Mouse (Mus musculus) stomach, embryonic 14.5 days (tissue): ENCODE results near the gene Rab2b. TPM values are rescaled to one million over a fixed set of nuclear protein-coding genes. Genes with fewer than 3 reads are reported as not detected.
"Not testable (repeated sequence)": the region's sequence is repeated elsewhere in the genome, so short reads cannot be mapped to it uniquely, and the experiment has no call there.

Experiments
- ATAC-seq: fragments of 200-750 bp; cut with Nextera tagmentation; 2 replicates; pipeline ENCODE4 v1.8.0; 2017; ENCODE audit warnings: low read depth, moderate TSS enrichment; ENCODE audit not compliant: insufficient number of reproducible peaks, insufficient read depth, low FRiP score
- H3K27ac ChIP-seq: fragments of 300-500 bp; sonication (generic); 2 replicates; pipeline ENCODE4 v1.5.1; 2014; ENCODE audit warnings: mild to moderate bottlenecking, low read length, moderate library complexity, mixed read lengths
- H3K27me3 ChIP-seq: fragments of 300-500 bp; sonication (generic); 2 replicates; pipeline ENCODE4 v1.6.1; 2014; ENCODE audit warnings: low read length, control low read depth, mixed read lengths; ENCODE audit not compliant: control insufficient read depth, insufficient read depth
- H3K36me3 ChIP-seq: fragments of 300-500 bp; sonication (generic); 2 replicates; pipeline ENCODE4 v1.6.1; 2014; ENCODE audit warnings: mild to moderate bottlenecking, control low read depth, low read length, moderate library complexity, mixed read lengths; ENCODE audit not compliant: control insufficient read depth, insufficient read depth
- H3K4me1 ChIP-seq: fragments of 300-500 bp; sonication (generic); 2 replicates; pipeline ENCODE4 v1.6.1; 2014; ENCODE audit warnings: low read length, control low read depth, mixed read lengths; ENCODE audit not compliant: control insufficient read depth, insufficient read depth
- H3K4me2 ChIP-seq: fragments of 300-500 bp; sonication (generic); replicated peaks from 2 replicates; pipeline ENCODE4 v1.6.1; 2014; ENCODE audit warnings: low read depth, low read length, control low read depth
- H3K4me3 ChIP-seq: fragments of 300-500 bp; sonication (generic); 2 replicates; pipeline ENCODE4 v1.5.1; 2014; ENCODE audit warnings: low read depth, low read length, control low read depth
- H3K9ac ChIP-seq: fragments of 300-500 bp; sonication (generic); replicated peaks from 2 replicates; pipeline ENCODE4 v1.6.1; 2014; ENCODE audit warnings: low read depth, mild to moderate bottlenecking, control low read depth, low read length, moderate library complexity, mixed read lengths
- H3K9me3 ChIP-seq: fragments of 300-500 bp; sonication (generic); 2 replicates; pipeline ENCODE4 v1.6.1; 2016; ENCODE audit warnings: low read depth, low read length, control low read depth; ENCODE audit not compliant: control insufficient read depth
- WGBS: fragments of 180-500 bp; shearing (Covaris S2); extraction: QIAGEN DNeasy Blood & Tissue Kit; methylation state at CpG from one replicate; pipeline ENCODE4 v1.1.7; 2014; 5-methylcytosine and 5-hydroxymethylcytosine counted together
- polyA plus RNA-seq: library from polyadenylated mRNA; unstranded; fragments of >200 nt; fragmentation: Nextera tagmentation; extraction: Ambion mirVana; gene quantifications from 2 replicates; pipeline ENCODE4 v1.2.1, GENCODE M21; 2014

Gene Rab2b
- polyA plus RNA-seq, 1 experiment from 2014 or later, result 27.3 TPM

GRCm38 (mm10) chr14:52315283-52315780, 36.0 kb upstream of the Rab2b start:
- Histone ChIP-seq H3K27ac (peak overlapping the region; percentile 91), H3K4me1 (peaks cover 13% of the 10 kb centered on the region), H3K9me3 (no peaks in the 10 kb centered on the region), H3K4me3 (peak overlapping the region; percentile 74), H3K4me2 (peak overlapping the region; percentile 83), H3K27me3 (no peaks in the 10 kb centered on the region), H3K36me3 (peaks cover 25% of the 10 kb centered on the region), H3K9ac (peak overlapping the region; percentile 84)
- no peak for ATAC-seq
- WGBS, result 2% methylated on average over 17 of the region's 17 CpGs

- Histone ChIP-seq H3K9me3 (no peaks in the 10 kb centered on the region), H3K36me3 (peaks cover 25% of the 10 kb centered on the region), H3K27me3 (no peaks in the 10 kb centered on the region), H3K9ac (peak overlapping the region; percentile 84; the same call in 1 of the 2 replicates), H3K4me1 (peaks cover 13% of the 10 kb centered on the region), H3K27ac (no peak overlapping the region), H3K4me2 (peak overlapping the region; percentile 83), H3K4me3 (peak overlapping the region; percentile 74)
- 44% methylated on average over 8 of the region's 8 CpGs for WGBS
- no peak for ATAC-seq
Observed at GRCm38 (mm10) chr14:52314808-52315150, 35.4 kb upstream of the Rab2b start.

GRCm38 (mm10) chr14:52313931-52314807, 34.8 kb upstream of the Rab2b start:
- 88% methylated on average over 26 of the region's 26 CpGs for WGBS
- no peak overlapping the region for H3K9ac ChIP-seq
- no peak overlapping the region for H3K27ac ChIP-seq

GRCm38 (mm10) chr14:52310906-52311305, 31.6 kb upstream of the Rab2b start:
- Histone ChIP-seq H3K4me2 (no peak overlapping the region), H3K27me3 (no peaks in the 10 kb centered on the region), H3K9ac (no peak overlapping the region), H3K27ac (no peak overlapping the region), H3K9me3 (no peaks in the 10 kb centered on the region), H3K4me1 (peaks cover 8% of the 10 kb centered on the region), H3K36me3 (peaks cover 25% of the 10 kb centered on the region), H3K4me3 (no peak overlapping the region)
- no peak for ATAC-seq
- 84% methylated on average over 2 of the region's 2 CpGs for WGBS

More at GRCm38 (mm10) chr14:52313931-52314807, 34.8 kb upstream of the Rab2b start:
- H3K9me3 ChIP-seq, result no peaks in the 10 kb centered on the region
- peak overlapping the region; percentile 83; the same call in 1 of the 2 replicates for H3K4me2 ChIP-seq
- no peak for ATAC-seq
- H3K27me3 ChIP-seq, result no peaks in the 10 kb centered on the region
- H3K4me3 ChIP-seq, result no peak overlapping the region
- H3K36me3 ChIP-seq, result peaks cover 25% of the 10 kb centered on the region
- H3K4me1 ChIP-seq, result peaks cover 13% of the 10 kb centered on the region

- H3K9me3 ChIP-seq, H3K4me1 ChIP-seq, H3K4me3 ChIP-seq, H3K27me3 ChIP-seq, H3K27ac ChIP-seq, H3K9ac ChIP-seq, H3K4me2 ChIP-seq, ATAC-seq: not testable (repeated sequence)
- WGBS, result 98% methylated on average over 5 of the region's 6 CpGs
- H3K36me3 ChIP-seq, result peaks cover 25% of the 10 kb centered on the region
Observed at GRCm38 (mm10) chr14:52310343-52310742, 31.0 kb upstream of the Rab2b start.

- no peak for ATAC-seq
- Histone ChIP-seq H3K27me3 (no peaks in the 10 kb centered on the region), H3K4me1 (0 out of 2 replicates have a peak, but pooled peaks cover 3% of the 10 kb centered on the region), H3K4me3 (no peak overlapping the region), H3K4me2 (no peak overlapping the region), H3K9ac (no peak overlapping the region), H3K9me3 (no peaks in the 10 kb centered on the region), H3K27ac (no peak overlapping the region), H3K36me3 (no peaks in the 10 kb centered on the region)
- 92% methylated on average over 2 of the region's 2 CpGs for WGBS
Observed at GRCm38 (mm10) chr14:52306100-52306499, 26.8 kb upstream of the Rab2b start.

GRCm38 (mm10) chr14:52304644-52305271, 25.4 kb upstream of the Rab2b start, which contains the start of gene Mettl3:
Mettl3 (minus strand) TSS chr14:52305128.
- peak; percentile 96 for ATAC-seq
- under 1% methylated on average over 46 of the region's 46 CpGs for WGBS
- Histone ChIP-seq H3K9me3 (no peaks in the 10 kb centered on the region), H3K9ac (peak within 1 kb of the TSS; percentile 62), H3K4me3 (peak within 1 kb of the TSS; percentile 67), H3K27me3 (no peaks in the 10 kb centered on the region), H3K36me3 (peaks cover 5% of the 10 kb centered on the region), H3K27ac (peak within 1 kb of the TSS; percentile 91), H3K4me1 (0 out of 2 replicates have a peak, but pooled peaks cover 3% of the 10 kb centered on the region), H3K4me2 (peak within 1 kb of the TSS; percentile 70)

- peaks cover 13% of the 10 kb centered on the region for H3K36me3 ChIP-seq
- 94% methylated on average over 3 of the region's 3 CpGs for WGBS
- H3K9ac ChIP-seq, H3K4me1 ChIP-seq, H3K27me3 ChIP-seq, H3K4me3 ChIP-seq, H3K27ac ChIP-seq, H3K9me3 ChIP-seq, ATAC-seq: not testable (repeated sequence)
- peak overlapping the region; percentile 70; the same call in 1 of the 2 replicates for H3K4me2 ChIP-seq
Observed at GRCm38 (mm10) chr14:52303517-52303916, 24.2 kb upstream of the Rab2b start.
